Mouse (Mus musculus) megakaryocyte, embryonic 14.5 days (primary cell): ENCODE data around the gene Tada2a. TPM values are rescaled to one million over a fixed set of nuclear protein-coding genes. Genes with fewer than 3 reads are reported as not detected.

ENCODE experiments used
- H3K27me3 ChIP-seq: replicated peaks from 2 replicates; pipeline ENCODE3; 2012; ENCODE audit warnings: inconsistent platforms
- H3K36me3 ChIP-seq: replicated peaks from 2 replicates; pipeline ENCODE3; 2012; ENCODE audit warnings: low read length, inconsistent platforms, mixed read lengths
- H3K4me1 ChIP-seq: 2 replicates; pipeline ENCODE4 v1.6.1; 2012; ENCODE audit warnings: inconsistent platforms
- H3K4me3 ChIP-seq: replicated peaks from 2 replicates; pipeline ENCODE3; 2012; ENCODE audit warnings: moderate library complexity, mild to moderate bottlenecking, inconsistent platforms
- H3K9me3 ChIP-seq: 2 replicates; pipeline ENCODE4 v1.6.1; 2012; ENCODE audit warnings: inconsistent platforms
- FLI1 ChIP-seq: IDR thresholded peaks from 2 replicates; pipeline ENCODE4 v1.6.1; 2012; ENCODE audit warnings: low read length, inconsistent platforms, mixed read lengths
- GATA1 ChIP-seq: IDR thresholded peaks from 3 replicates; pipeline ENCODE4 v1.6.1; 2012; ENCODE audit warnings: mixed read lengths, low read length, inconsistent platforms, borderline replicate concordance
- polyA plus RNA-seq: library from polyadenylated mRNA; stranded (reverse); fragments of >175 nt; gene quantifications from 2 replicates; pipeline ENCODE4 v1.2.3, GENCODE M21; 2012; ENCODE audit warnings: low replicate concordance; ENCODE audit not compliant: insufficient read depth

The Tada2a gene
- polyA plus RNA-seq, 1 experiment = 0.67 TPM

GRCm38 (mm10) chr11:84146081-84146480 lies 16.7 kb upstream of the Tada2a start:
- H3K4me1 ChIP-seq = no peaks in the 10 kb centered on the region

GRCm38 (mm10) chr11:84145201-84145798 lies 15.9 kb upstream of the Tada2a start:
- no peaks in the 10 kb centered on the region for H3K9me3 ChIP-seq
- TF ChIP-seq GATA1 = no peak
- TF ChIP-seq FLI1 = no peak
- H3K27me3 ChIP-seq = peaks cover 29% of the 10 kb centered on the region
- H3K4me3 ChIP-seq = no peak overlapping the region
- H3K4me1 ChIP-seq = no peaks in the 10 kb centered on the region
- no peaks in the 10 kb centered on the region for H3K36me3 ChIP-seq

More at GRCm38 (mm10) chr11:84146081-84146480, 16.7 kb upstream of the Tada2a start:
- H3K36me3 ChIP-seq = no peaks in the 10 kb centered on the region
- no peaks in the 10 kb centered on the region for H3K9me3 ChIP-seq
- TF ChIP-seq GATA1 = no peak
- TF ChIP-seq FLI1 = no peak
- peaks cover 29% of the 10 kb centered on the region for H3K27me3 ChIP-seq
- no peak overlapping the region for H3K4me3 ChIP-seq

- H3K4me1 ChIP-seq = no peaks in the 10 kb centered on the region
Observed at GRCm38 (mm10) chr11:84141752-84142151, 12.4 kb upstream of the Tada2a start.

GRCm38 (mm10) chr11:84136453-84136852 lies 7.1 kb upstream of the Tada2a start:
- Histone ChIP-seq H3K4me1 (no peaks in the 10 kb centered on the region), H3K27me3 (peaks cover 14% of the 10 kb centered on the region)

More at GRCm38 (mm10) chr11:84141752-84142151, 12.4 kb upstream of the Tada2a start:
- no peak overlapping the region for H3K4me3 ChIP-seq
- H3K36me3 ChIP-seq = no peaks in the 10 kb centered on the region
- H3K9me3 ChIP-seq = no peaks in the 10 kb centered on the region
- no peak for TF ChIP-seq FLI1
- TF ChIP-seq GATA1 = no peak
- H3K27me3 ChIP-seq = peaks cover 21% of the 10 kb centered on the region

GRCm38 (mm10) chr11:84134331-84134860 lies 5.0 kb upstream of the Tada2a start:
- Histone ChIP-seq H3K9me3 (no peaks in the 10 kb centered on the region), H3K36me3 (no peaks in the 10 kb centered on the region), H3K4me3 (no peak overlapping the region), H3K4me1 (peaks cover 7% of the 10 kb centered on the region), H3K27me3 (peaks cover 15% of the 10 kb centered on the region)
- TF ChIP-seq GATA1 (no peak), FLI1 (no peak)

More at GRCm38 (mm10) chr11:84136453-84136852, 7.1 kb upstream of the Tada2a start:
- no peaks in the 10 kb centered on the region for H3K9me3 ChIP-seq
- TF ChIP-seq FLI1 (no peak), GATA1 (no peak)
- no peaks in the 10 kb centered on the region for H3K36me3 ChIP-seq
- H3K4me3 ChIP-seq = no peak overlapping the region

GRCm38 (mm10) chr11:84129799-84130185 lies 392 bp upstream of the Tada2a start:
- peak overlapping the region; percentile 92 for H3K4me3 ChIP-seq
- peaks cover 27% of the 10 kb centered on the region for H3K36me3 ChIP-seq
- peaks cover 10% of the 10 kb centered on the region for H3K27me3 ChIP-seq
- H3K4me1 ChIP-seq = peaks cover 24% of the 10 kb centered on the region
- H3K9me3 ChIP-seq = no peaks in the 10 kb centered on the region
- TF ChIP-seq FLI1 = no peak
- TF ChIP-seq GATA1 = no peak

GRCm38 (mm10) chr11:84127977-84128376 lies 1.4 kb downstream of the Tada2a start:
- H3K4me1 ChIP-seq = peaks cover 27% of the 10 kb centered on the region
- TF ChIP-seq FLI1 = no peak
- no peak for TF ChIP-seq GATA1
- no peak overlapping the region for H3K4me3 ChIP-seq
- H3K9me3 ChIP-seq = no peaks in the 10 kb centered on the region
- H3K36me3 ChIP-seq = peaks cover 45% of the 10 kb centered on the region
- peaks cover 10% of the 10 kb centered on the region for H3K27me3 ChIP-seq

- Histone ChIP-seq H3K4me3 (no peak overlapping the region), H3K9me3 (no peaks in the 10 kb centered on the region), H3K4me1 (peaks cover 3% of the 10 kb centered on the region; the same call in 1 of the 2 replicates), H3K27me3 (no peaks in the 10 kb centered on the region), H3K36me3 (peaks cover 99% of the 10 kb centered on the region)
- TF ChIP-seq FLI1 (no peak), GATA1 (no peak)
Observed at GRCm38 (mm10) chr11:84121051-84121956, 8.1 kb downstream of the Tada2a start.

GRCm38 (mm10) chr11:84117431-84117830 lies 12.0 kb downstream of the Tada2a start:
- H3K36me3 ChIP-seq = peaks cover 93% of the 10 kb centered on the region
- no peak for TF ChIP-seq GATA1
- TF ChIP-seq FLI1 = no peak
- H3K27me3 ChIP-seq = no peaks in the 10 kb centered on the region
- H3K4me1 ChIP-seq = peaks cover 2% of the 10 kb centered on the region
- H3K9me3 ChIP-seq = no peaks in the 10 kb centered on the region
- H3K4me3 ChIP-seq = no peak overlapping the region
